Mouse (Mus musculus): ENCODE results near the gene Hsd17b6.

Gene Hsd17b6

GRCm38 (mm10) chr10:128008207-128008889 is 937 bp upstream of the Hsd17b6 start:
- CTCF ChIA-PET = interaction anchor here (0.6 to 0.8 kb wide), 2 partner anchors 317 to 338 kb away, joined by 3 read pairs; no protein-coding TSS in a partner anchor

GRCm38 (mm10) chr10:128005479-128005878 is 1.9 kb downstream of the Hsd17b6 start:
- CTCF ChIA-PET = interaction anchor here (0.6 kb wide), 1 partner anchor 56 kb away, joined by 5 read pairs; no protein-coding TSS in a partner anchor

- CTCF ChIA-PET = no interaction called here
These were observed 2.5 kb downstream of the Hsd17b6 start for GRCm38 (mm10) chr10:128004918-128005317.

- CTCF ChIA-PET = no interaction called here
These were observed 4.1 kb downstream of the Hsd17b6 start for GRCm38 (mm10) chr10:128003281-128003801.

GRCm38 (mm10) chr10:127998260-127998659 is 9.2 kb downstream of the Hsd17b6 start:
- CTCF ChIA-PET = interaction anchor here (0.6 kb wide), 1 partner anchor 30 kb away, joined by 3 read pairs; no protein-coding TSS in a partner anchor

- CTCF ChIA-PET = interaction anchor here (0.7 to 0.9 kb wide), 2 partner anchors 11 to 788 kb away, joined by 8 to 13 read pairs; no protein-coding TSS in a partner anchor
These were observed 10.7 kb downstream of the Hsd17b6 start for GRCm38 (mm10) chr10:127996690-127997089.

GRCm38 (mm10) chr10:127985601-127986000 is 21.8 kb downstream of the Hsd17b6 start:
- CTCF ChIA-PET = interaction anchor here (0.5 kb wide), 1 partner anchor 11 kb away, joined by 8 read pairs; no protein-coding TSS in a partner anchor

GRCm38 (mm10) chr10:127984650-127985049 is 22.8 kb downstream of the Hsd17b6 start:
- CTCF ChIA-PET = no interaction called here

- CTCF ChIA-PET = no interaction called here
These were observed 31.9 kb downstream of the Hsd17b6 start for GRCm38 (mm10) chr10:127975503-127975902.

- CTCF ChIA-PET = no interaction called here
These were observed 33.3 kb downstream of the Hsd17b6 start for GRCm38 (mm10) chr10:127974062-127974461.

GRCm38 (mm10) chr10:127971135-127971534 is 36.3 kb downstream of the Hsd17b6 start:
- CTCF ChIA-PET = no interaction called here

- CTCF ChIA-PET = no interaction called here
These were observed 37.0 kb downstream of the Hsd17b6 start for GRCm38 (mm10) chr10:127970359-127970831.

- CTCF ChIA-PET = no interaction called here
These were observed 37.6 kb downstream of the Hsd17b6 start for GRCm38 (mm10) chr10:127969820-127970219.

- CTCF ChIA-PET = no interaction called here
These were observed 40.9 kb downstream of the Hsd17b6 start for GRCm38 (mm10) chr10:127966506-127966905.

- CTCF ChIA-PET = no interaction called here
These were observed 43.4 kb downstream of the Hsd17b6 start for GRCm38 (mm10) chr10:127964004-127964403.

GRCm38 (mm10) chr10:127962451-127962850 is 45.0 kb downstream of the Hsd17b6 start:
- CTCF ChIA-PET = no interaction called here

- CTCF ChIA-PET = no interaction called here
These were observed 48.2 kb downstream of the Hsd17b6 start for GRCm38 (mm10) chr10:127959161-127959679.

- CTCF ChIA-PET = interaction anchor here (0.6 to 0.7 kb wide), 2 partner anchors 80 to 687 kb away, joined by 3 to 4 read pairs; no protein-coding TSS in a partner anchor
These were observed 51.1 kb downstream of the Hsd17b6 start for GRCm38 (mm10) chr10:127956168-127956816.

- CTCF ChIA-PET = interaction anchor here (0.5 to 0.6 kb wide), 2 partner anchors 310 to 340 kb away, joined by 4 to 5 read pairs; no protein-coding TSS in a partner anchor
These were observed 52.4 kb downstream of the Hsd17b6 start for GRCm38 (mm10) chr10:127955034-127955433.

GRCm38 (mm10) chr10:127951821-127952220 is 55.6 kb downstream of the Hsd17b6 start:
- CTCF ChIA-PET = no interaction called here

GRCm38 (mm10) chr10:127951390-127951789 is 56.0 kb downstream of the Hsd17b6 start:
- CTCF ChIA-PET = no interaction called here

GRCm38 (mm10) chr10:127949596-127950130 is 57.7 kb downstream of the Hsd17b6 start:
- CTCF ChIA-PET = no interaction called here
